In the genomic region with DNA sequence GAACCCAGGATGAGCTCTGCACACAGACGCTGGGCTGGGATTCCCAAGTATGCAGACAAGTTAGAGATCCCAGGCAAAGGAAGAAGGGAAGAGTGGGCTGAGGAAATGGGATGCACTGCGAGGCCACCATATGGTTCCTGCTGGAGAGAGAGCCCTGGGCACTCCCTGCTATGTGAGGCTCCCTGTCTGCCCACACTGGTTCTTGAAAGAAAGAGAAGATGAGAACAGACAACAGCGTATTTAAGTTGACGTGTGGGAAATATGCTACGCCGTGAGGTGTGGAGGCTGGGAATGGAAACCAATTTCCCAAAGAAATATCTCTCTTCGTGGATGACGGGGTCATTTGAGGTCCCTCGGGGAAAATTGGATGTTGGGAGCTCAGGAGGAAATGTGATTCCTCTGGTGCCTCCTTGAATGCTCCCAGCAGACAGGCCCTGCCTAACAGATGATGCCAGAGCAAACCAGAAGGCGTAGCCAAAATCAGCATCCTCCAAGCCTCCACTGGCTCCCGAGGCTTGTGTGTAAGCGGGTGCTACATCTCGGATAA, we compare ENCODE assay signal across 19 mouse cellular contexts. TPM values are rescaled to one million over a fixed set of nuclear protein-coding genes. Genes with fewer than 3 reads are reported as not detected.
A peak's percentile ranks its signal among the peaks of the same experiment; 100 is the strongest.
DNase-seq lines count a peak whose midpoint lies in the region.
"Had no signal": no experiment of that assay in that cellular context is flagged by ENCODE, and none has a peak within 500 bp of the region (broad histone marks: within the 10 kb centered on the region; RNA-seq: fewer than 3 reads in every experiment).

No protein-coding gene starts in this region.

- no peaks in the 10 kb centered on the region for H3K9me3 ChIP-seq in embryonic facial prominence, embryonic 10.5 days
- H3K9me3 ChIP-seq: embryonic facial prominence, embryonic 13.5 days; forebrain, embryonic 12.5 days; limb, embryonic 15.5 days had no signal

- no peaks in the 10 kb centered on the region for H3K4me1 ChIP-seq in embryonic facial prominence, embryonic 10.5 days
- H3K4me1 ChIP-seq: embryonic facial prominence, embryonic 13.5 days; limb, embryonic 15.5 days had no signal

- H3K27me3 ChIP-seq in embryonic facial prominence, embryonic 10.5 days (replicated peaks; ENCODE audit: low read depth, poor library complexity, severe bottlenecking): no peaks in the 10 kb centered on the region
- H3K27me3 ChIP-seq: embryonic facial prominence, embryonic 13.5 days; forebrain, embryonic 12.5 days; limb, embryonic 15.5 days had no signal

- no peaks in the 10 kb centered on the region for H3K36me3 ChIP-seq in embryonic facial prominence, embryonic 10.5 days (replicated peaks)
- H3K36me3 ChIP-seq: embryonic facial prominence, embryonic 13.5 days; forebrain, embryonic 12.5 days; G1E; limb, embryonic 15.5 days had no signal

- DNase-seq in layer of hippocampus, adult 11-12 months (ENCODE audit: low spot score): peak; percentile 40
- DNase-seq in layer of hippocampus, adult 9-10 months (ENCODE audit: low spot score): no peak
- DNase-seq in embryonic facial prominence, embryonic 10.5 days (ENCODE audit: low spot score): peak; percentile 7
- DNase-seq in layer of hippocampus, adult 9-11 months: peak; percentile 39
- DNase-seq in right cerebral cortex, postnatal 10 days (ENCODE audit: low spot score in 2 of 2): peak; percentile 57 to 76
- no peak for DNase-seq in cerebellum, postnatal 4 days (ENCODE audit: low spot score in 2 of 2)
- no peak for DNase-seq in testis, postnatal 14 days (ENCODE audit: low spot score)
- DNase-seq in spleen, postnatal 14 days (ENCODE audit: low spot score in 2 of 2): no peak
- DNase-seq: adrenal gland, postnatal 14 days; cerebellum, postnatal 14 days; heart, postnatal 10 days; kidney, adult 2 months; lung, adult 2 months; spleen, adult 18-20 months had no signal

- no peak overlapping the region for H3K27ac ChIP-seq in embryonic facial prominence, embryonic 10.5 days (replicated peaks)
- H3K27ac ChIP-seq: embryonic facial prominence, embryonic 13.5 days; forebrain, embryonic 12.5 days; hindbrain, postnatal 0 days; limb, embryonic 15.5 days had no signal

- H3K4me3 ChIP-seq in embryonic facial prominence, embryonic 10.5 days: no peak overlapping the region
- H3K4me3 ChIP-seq: embryonic facial prominence, embryonic 13.5 days; forebrain, embryonic 12.5 days; limb, embryonic 15.5 days had no signal

- WGBS in embryonic facial prominence, embryonic 10.5 days: 85% methylated on average over 13 of the region's 13 CpGs

RNA-seq across cellular contexts. Expression of a gene that starts 58.1 kb away (rescaled TPM):
- polyA plus RNA-seq in embryonic facial prominence, embryonic 10.5 days (2016; fragmentation: Nextera tagmentation; extraction: Ambion mirVana): 0.63 and 0.76 TPM in 2 replicates
- polyA plus RNA-seq: G1E had no signal

Comparison
In these comparisons a context has a peak if more than half of its experiments do, and no peak if none do; other contexts are left out.
1. DNase-seq: peak in layer of hippocampus, adult 11-12 months (single experiment), embryonic facial prominence, embryonic 10.5 days (single experiment), layer of hippocampus, adult 9-11 months (single experiment) and right cerebral cortex, postnatal 10 days (2 of 2); none in layer of hippocampus, adult 9-10 months (single experiment), cerebellum, postnatal 4 days (0 of 2), testis, postnatal 14 days (single experiment) and spleen, postnatal 14 days (0 of 2).